Mouse (Mus musculus) midbrain, postnatal 0 days (tissue): ENCODE results near the gene Rae1. TPM values are rescaled to one million over a fixed set of nuclear protein-coding genes. Genes with fewer than 3 reads are reported as not detected.

Source experiments
- ATAC-seq: fragments of 200-750 bp; cut with Nextera tagmentation; 2 replicates; pipeline ENCODE4 v1.8.0; 2017; ENCODE audit warnings: moderate number of reproducible peaks, mild to moderate bottlenecking, moderate TSS enrichment, moderate library complexity; ENCODE audit not compliant: low FRiP score
- DNase-seq: peaks from one replicate; pipeline ENCODE4 v3.0.0-alpha.2; 2015; ENCODE audit warnings: low spot score
- H3K27ac ChIP-seq: fragments of 300-500 bp; sonication (generic); 2 replicates; pipeline ENCODE4 v1.5.1; 2014; ENCODE audit warnings: low read depth, mild to moderate bottlenecking, low read length, mixed read lengths
- H3K27me3 ChIP-seq: fragments of 300-500 bp; sonication (generic); 2 replicates; pipeline ENCODE4 v1.6.1; 2014; ENCODE audit warnings: low read length, control low read depth, mixed read lengths; ENCODE audit not compliant: insufficient read depth
- H3K36me3 ChIP-seq: fragments of 300-500 bp; sonication (generic); 2 replicates; pipeline ENCODE4 v1.6.1; 2014; ENCODE audit warnings: low read length, control low read depth, mixed read lengths; ENCODE audit not compliant: insufficient read depth
- H3K4me1 ChIP-seq: fragments of 300-500 bp; sonication (generic); 2 replicates; pipeline ENCODE4 v1.6.1; 2014; ENCODE audit warnings: mild to moderate bottlenecking, control low read depth, antibody characterized with exemption, low read length, mixed read lengths; ENCODE audit not compliant: insufficient read depth
- H3K4me2 ChIP-seq: fragments of 300-500 bp; sonication (generic); 2 replicates; pipeline ENCODE4 v1.6.1; 2014; ENCODE audit warnings: low read depth, mild to moderate bottlenecking, low read length, mixed read lengths; ENCODE audit not compliant: poor library complexity, severe bottlenecking
- H3K4me3 ChIP-seq: fragments of 300-500 bp; sonication (generic); 2 replicates; pipeline ENCODE4 v1.5.1; 2014; ENCODE audit warnings: low read depth, mild to moderate bottlenecking, low read length, moderate library complexity
- H3K9ac ChIP-seq: fragments of 300-500 bp; sonication (generic); replicated peaks from 2 replicates; pipeline ENCODE4 v1.6.1; 2014; ENCODE audit warnings: mild to moderate bottlenecking, low read length, moderate library complexity, mixed read lengths; ENCODE audit not compliant: poor library complexity, severe bottlenecking
- H3K9me3 ChIP-seq: fragments of 300-500 bp; sonication (generic); 2 replicates; pipeline ENCODE4 v1.6.1; 2016; ENCODE audit warnings: low read length, control low read depth
- CTCF ChIP-seq: IDR thresholded peaks from 2 replicates; pipeline ENCODE4 v1.5.1; 2016; ENCODE audit warnings: antibody characterized with exemption, mild to moderate bottlenecking
- WGBS: fragments of 180-500 bp; shearing (Covaris S2); extraction: QIAGEN DNeasy Blood & Tissue Kit; methylation state at CpG from one replicate; pipeline ENCODE4 v1.1.7; 2014; 5-methylcytosine and 5-hydroxymethylcytosine counted together
- polyA plus RNA-seq: library from polyadenylated mRNA; unstranded; fragments of >200 nt; fragmentation: Nextera tagmentation; extraction: Ambion mirVana; gene quantifications from 2 replicates; pipeline ENCODE4 v1.2.1, GENCODE M21; 2015
- total RNA-seq: library from RNA; depleted of rRNA; stranded (reverse); fragments of >200 nt; gene quantifications from 2 replicates; pipeline ENCODE4 v1.2.3, GENCODE M21; 2014; rRNA removed

Rae1 gene
- total and polyA plus RNA-seq, 2 experiments from 2014 or later, result 98.3 to 127 TPM

DNA sequence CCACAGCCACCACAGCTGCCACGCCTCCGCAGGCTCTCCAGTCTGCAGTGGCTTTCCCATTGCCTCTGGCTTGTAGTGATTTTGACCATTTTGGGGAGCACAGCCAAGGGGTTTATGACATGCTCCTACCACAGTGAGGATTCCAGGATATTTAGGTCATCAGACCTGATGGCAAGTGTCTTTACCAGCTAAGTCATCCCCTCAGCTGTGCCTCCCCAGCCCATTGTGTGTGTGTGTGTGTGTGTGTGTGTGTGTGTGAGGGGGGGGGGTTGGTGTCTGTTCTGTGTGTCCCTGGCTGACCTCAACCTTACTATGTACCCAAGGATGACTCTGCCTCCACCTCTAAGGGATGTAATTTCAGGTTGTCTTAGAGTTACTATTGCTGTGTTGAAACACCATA lies 64.9 kb downstream of the Rae1 start:
- H3K9ac ChIP-seq, result no peak overlapping the region

More for the DNA sequence above, 64.9 kb downstream of the Rae1 start:
- no peaks in the 10 kb centered on the region for H3K9me3 ChIP-seq
- DNase-seq, result no peak
- H3K27me3 ChIP-seq, result no peaks in the 10 kb centered on the region
- H3K36me3 ChIP-seq, result no peaks in the 10 kb centered on the region
- H3K4me2 ChIP-seq, result no peak overlapping the region
- no peak overlapping the region for H3K27ac ChIP-seq
- 90% methylated on average over 2 of the region's 2 CpGs for WGBS
- TF ChIP-seq CTCF, result no peak
- no peaks in the 10 kb centered on the region for H3K4me1 ChIP-seq
- H3K4me3 ChIP-seq, result no peak overlapping the region
- no peak for ATAC-seq

Other genes with a start within 250 kb of the Rae1 start
- 34.0 and 35.9 TPM in 2 replicates for gene Bmp7, start 59.8 kb upstream of the Rae1 start, total RNA-seq
- 14.8 and 15.3 TPM in 2 replicates for gene Bmp7, start 59.8 kb upstream of the Rae1 start, polyA plus RNA-seq
- 1.7 and 2.8 TPM in 2 replicates for gene Spo11, start 22.4 kb upstream of the Rae1 start, total RNA-seq
- gene Spo11, start 22.4 kb upstream of the Rae1 start, polyA plus RNA-seq, result 1.1 and 1.6 TPM in 2 replicates
- gene Rbm38, start 20.4 kb downstream of the Rae1 start, total RNA-seq, result 7.6 and 8.4 TPM in 2 replicates
- gene Rbm38, start 20.4 kb downstream of the Rae1 start, polyA plus RNA-seq, result 7.3 and 7.4 TPM in 2 replicates
- not detected in 2 replicates for gene Ctcfl, start 119.4 kb downstream of the Rae1 start, total RNA-seq
- gene Ctcfl, start 119.4 kb downstream of the Rae1 start, polyA plus RNA-seq, result not detected in 2 replicates
- not detected in 2 replicates for gene Pck1, start 152.9 kb downstream of the Rae1 start, total RNA-seq
- gene Pck1, start 152.9 kb downstream of the Rae1 start, polyA plus RNA-seq, result 0.07 TPM in 1 of 2 replicates, not detected in the other
- not detected in 2 replicates for gene Zbp1, start 218.8 kb downstream of the Rae1 start, total RNA-seq
- gene Zbp1, start 218.8 kb downstream of the Rae1 start, polyA plus RNA-seq, result 0.38 and 0.57 TPM in 2 replicates